8 mouse cellular contexts compared by ENCODE assay signal in the genomic region with DNA sequence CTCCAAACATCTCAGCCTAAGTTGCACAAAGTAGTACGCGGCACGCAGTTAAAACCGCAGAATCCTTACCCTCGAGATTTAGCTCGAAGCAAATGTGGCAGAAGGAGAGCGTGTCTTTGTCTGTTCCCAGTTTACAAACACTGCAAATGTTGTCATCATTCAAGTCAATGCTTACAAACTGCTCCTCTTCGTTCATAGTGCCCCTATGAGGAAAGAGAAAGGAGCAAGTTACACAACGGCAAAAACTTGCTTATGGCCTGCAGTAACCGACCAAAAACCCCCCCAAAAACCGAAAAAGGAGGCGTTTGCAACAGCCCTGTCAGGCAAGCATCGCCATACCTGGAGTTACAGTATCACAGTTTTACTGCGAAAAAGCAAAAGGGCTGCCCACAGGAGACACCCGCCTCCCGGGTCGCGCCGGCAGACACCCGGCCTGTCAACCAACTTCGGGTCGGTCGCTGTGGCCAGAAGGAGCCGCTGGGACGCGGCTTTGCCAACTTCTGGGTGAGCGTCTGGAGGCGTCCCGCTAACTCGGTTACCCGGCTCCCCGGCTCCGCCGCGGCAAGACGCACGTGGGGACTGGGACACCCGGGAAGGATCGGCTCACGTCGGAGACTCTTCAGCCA. TPM values are rescaled to one million over a fixed set of nuclear protein-coding genes. Genes with fewer than 3 reads are reported as not detected.
A peak's percentile ranks its signal among the peaks of the same experiment; 100 is the strongest.
DNase-seq lines count a peak whose midpoint lies in the region; ATAC-seq and TF ChIP-seq lines count a peak whose summit lies in the region.

No protein-coding gene starts in this region.

- no peak for DNase-seq in cerebellum, adult 2 months
- DNase-seq in urinary bladder, postnatal 10 days (ENCODE audit: low spot score), result peak; percentile 21
- DNase-seq in urinary bladder, adult 18-20 months (ENCODE audit: low spot score in 2 of 2), result no peak
- peak; percentile 43 for DNase-seq in forebrain, postnatal 0 days
- DNase-seq in kidney, postnatal 10 days, result peak; percentile 76

- TF ChIP-seq CTCF in cerebellum, adult 2 months (IDR thresholded peaks at IDR 0.05; ENCODE audit: borderline replicate concordance, insufficient read depth, low read depth, low read length), result no peak
- TF ChIP-seq CTCF in forebrain, postnatal 0 days (IDR thresholded peaks at IDR 0.05; ENCODE audit: low read depth), result no peak

- no peaks in the 10 kb centered on the region for H3K36me3 ChIP-seq in forebrain, postnatal 0 days (ENCODE audit: insufficient read depth)
- H3K36me3 ChIP-seq in stomach, embryonic 16.5 days (ENCODE audit: control insufficient read depth, insufficient read depth, low read length), result no peaks in the 10 kb centered on the region

- H3K4me2 ChIP-seq in forebrain, postnatal 0 days (ENCODE audit: low read depth), result peak overlapping the region; percentile 59
- peak overlapping the region; percentile 75 for H3K4me2 ChIP-seq in stomach, embryonic 16.5 days (ENCODE audit: low read depth, low read length)

- H3K27me3 ChIP-seq in cerebellum, adult 2 months (ENCODE audit: control insufficient read depth, insufficient read depth, low read length), result no peaks in the 10 kb centered on the region
- no peaks in the 10 kb centered on the region for H3K27me3 ChIP-seq in forebrain, postnatal 0 days (ENCODE audit: insufficient read depth, low read length)
- no peaks in the 10 kb centered on the region for H3K27me3 ChIP-seq in stomach, embryonic 16.5 days (ENCODE audit: control insufficient read depth, insufficient read depth, low read length)

- ATAC-seq in cerebellum, adult (ENCODE audit: insufficient number of reproducible peaks, low FRiP score, low TSS enrichment), result no peak
- ATAC-seq in forebrain, postnatal 0 days, result peak; percentile 77
- ATAC-seq in megakaryocyte, adult 5-6 weeks (ENCODE audit: poor library complexity, severe bottlenecking), result peak; percentile 36
- peak; percentile 48 for ATAC-seq in stomach, embryonic 16.5 days (ENCODE audit: insufficient read depth, low FRiP score)

- no peak for TF ChIP-seq POLR2A in cerebellum, adult 2 months (IDR thresholded peaks at IDR 0.05; ENCODE audit: borderline replicate concordance, insufficient read depth, low read length)

- H3K4me1 ChIP-seq in cerebellum, adult 2 months (ENCODE audit: control insufficient read depth, insufficient read depth, low read length), result no peaks in the 10 kb centered on the region
- H3K4me1 ChIP-seq in forebrain, postnatal 0 days (ENCODE audit: insufficient read depth), result peaks cover 11% of the 10 kb centered on the region; the same call in 1 of the 2 replicates
- peaks cover 13% of the 10 kb centered on the region for H3K4me1 ChIP-seq in stomach, embryonic 16.5 days (ENCODE audit: control insufficient read depth, insufficient read depth, low read length)

- H3K9me3 ChIP-seq in forebrain, postnatal 0 days (ENCODE audit: low read length), result no peaks in the 10 kb centered on the region
- no peaks in the 10 kb centered on the region for H3K9me3 ChIP-seq in stomach, embryonic 16.5 days (replicated peaks; ENCODE audit: control insufficient read depth, low read length)

- peak overlapping the region; percentile 68 for H3K9ac ChIP-seq in forebrain, postnatal 0 days
- peak overlapping the region; percentile 90 for H3K9ac ChIP-seq in stomach, embryonic 16.5 days (ENCODE audit: low read length)

- H3K27ac ChIP-seq in cerebellum, adult 2 months (ENCODE audit: insufficient read depth, low read length), result 0 out of 2 replicates have a peak overlapping the region, but pooled peaks have one; percentile 49
- H3K27ac ChIP-seq in forebrain, postnatal 0 days (ENCODE audit: low read depth, low read length), result peak overlapping the region; percentile 85
- peak overlapping the region; percentile 91 for H3K27ac ChIP-seq in stomach, embryonic 16.5 days (ENCODE audit: low read length)

- peak overlapping the region; percentile 50 for H3K4me3 ChIP-seq in cerebellum, adult 2 months (replicated peaks; ENCODE audit: insufficient read depth, low read depth, low read length)
- H3K4me3 ChIP-seq in forebrain, postnatal 0 days (ENCODE audit: low read depth, low read length), result peak overlapping the region; percentile 68
- peak overlapping the region; percentile 75 for H3K4me3 ChIP-seq in stomach, embryonic 16.5 days (replicated peaks; ENCODE audit: low read length)

- under 1% methylated on average over 41 of the region's 41 CpGs for WGBS in cerebellum, adult 2 months
- WGBS in forebrain, postnatal 0 days, result 2% methylated on average over 41 of the region's 41 CpGs
- WGBS in stomach, embryonic 16.5 days, result under 1% methylated on average over 41 of the region's 41 CpGs

RNA-seq across cellular contexts. Expression of gene D16Ertd472e, which starts 0.5 kb away (rescaled TPM):
- polyA plus RNA-seq in cerebellum, adult 2 months (2012; rRNA removed), result 5.6 and 7.0 TPM in 2 replicates
- 5.1 and 9.1 TPM in 2 replicates for total RNA-seq in forebrain, postnatal 0 days (2014; rRNA removed)
- polyA plus RNA-seq in forebrain, postnatal 0 days (2015; fragmentation: Nextera tagmentation; extraction: Ambion mirVana), result 6.9 and 7.8 TPM in 2 replicates
- total RNA-seq in megakaryocyte, adult 5-6 weeks (2015), result 10.9 and 15.6 TPM in 2 replicates
- 16.5 and 17.8 TPM in 2 replicates for total RNA-seq in megakaryocyte, adult 5-6 weeks (2017)
- 12.8 TPM in 2 replicates for polyA plus RNA-seq in stomach, embryonic 16.5 days (2015; fragmentation: Nextera tagmentation; extraction: Ambion mirVana)

Comparison
In these comparisons a context has a peak if more than half of its experiments do, and no peak if none do; other contexts are left out.
1. DNase-seq: peak in urinary bladder, postnatal 10 days (single experiment), forebrain, postnatal 0 days (single experiment) and kidney, postnatal 10 days (single experiment); none in cerebellum, adult 2 months (0 of 2) and urinary bladder, adult 18-20 months (0 of 2).
2. Peak in every context shown above with its lines, with median percentiles within 50 percentile points of each other: H3K27ac ChIP-seq and H3K4me3 ChIP-seq.